Mouse (Mus musculus) liver, adult 2 months (tissue): Measurements from ENCODE around the gene Krt79.
A peak's percentile ranks its signal among the peaks of the same experiment; 100 is the strongest.

Source experiments
- CTCF ChIP-seq: fragments of 200-500 bp; IDR thresholded peaks from 2 replicates; pipeline ENCODE4 v1.5.1; 2011; ENCODE audit warnings: low read depth, low read length, control low read depth
- POLR2A ChIP-seq: fragments of 200-500 bp; IDR thresholded peaks from 2 replicates; pipeline ENCODE4 v1.6.1; 2011; ENCODE audit warnings: low read length, control low read depth; ENCODE audit not compliant: insufficient read depth; ENCODE audit errors: extremely low read depth

DNA sequence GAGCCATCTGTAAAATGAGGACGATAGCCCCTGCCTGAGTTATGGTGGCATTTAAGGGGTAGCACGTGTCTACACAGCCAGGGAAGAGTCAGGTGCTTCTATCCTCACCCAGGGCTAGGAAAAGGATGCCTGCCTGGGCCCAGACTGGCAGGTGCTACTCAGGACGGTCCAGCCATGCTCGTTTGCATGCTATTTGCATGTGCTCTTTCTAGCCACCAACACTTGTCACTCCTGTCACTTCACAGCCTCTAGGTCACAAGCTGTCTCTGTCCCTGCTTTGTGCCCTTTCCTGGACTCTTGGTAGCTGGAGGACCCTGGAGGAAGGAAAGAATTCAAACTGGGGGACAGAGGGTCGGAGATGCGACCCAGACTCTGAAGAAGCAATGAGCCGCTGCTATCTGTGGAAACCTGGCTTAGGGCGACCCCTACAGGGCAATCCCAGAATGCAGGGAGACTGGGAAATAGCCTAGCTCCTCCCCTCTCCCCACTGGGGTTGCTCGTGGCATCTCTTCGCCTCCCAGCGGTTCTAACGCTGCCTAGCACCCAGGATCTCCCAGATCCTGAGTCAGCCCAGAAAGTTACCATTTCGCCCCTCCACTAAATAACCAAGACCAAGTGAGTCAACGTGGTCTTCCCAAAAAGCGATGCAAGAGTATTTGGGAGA is 33.4 kb upstream of the Krt79 start:
- TF ChIP-seq POLR2A (no peak), CTCF (peak; percentile 99)
